Mouse (Mus musculus) embryonic facial prominence, embryonic 12.5 days (tissue): ENCODE measurements around the gene Eef2. TPM values are rescaled to one million over a fixed set of nuclear protein-coding genes. Genes with fewer than 3 reads are reported as not detected.

Experiments used
- ATAC-seq: fragments of 200-750 bp; cut with Nextera tagmentation; 2 replicates; pipeline ENCODE4 v1.8.0; 2017; ENCODE audit not compliant: insufficient number of reproducible peaks, insufficient read depth, low FRiP score, low TSS enrichment
- H3K27ac ChIP-seq: fragments of 300-500 bp; sonication (generic); 2 replicates; pipeline ENCODE4 v1.5.1; 2016; ENCODE audit warnings: mild to moderate bottlenecking
- H3K27me3 ChIP-seq: fragments of 300-500 bp; sonication (generic); 2 replicates; pipeline ENCODE4 v1.6.1; 2016; ENCODE audit warnings: mild to moderate bottlenecking, moderate library complexity
- H3K36me3 ChIP-seq: fragments of 300-500 bp; sonication (generic); 2 replicates; pipeline ENCODE4 v1.6.1; 2016; ENCODE audit warnings: mild to moderate bottlenecking
- H3K4me1 ChIP-seq: fragments of 300-500 bp; sonication (generic); 2 replicates; pipeline ENCODE4 v1.6.1; 2016
- H3K4me2 ChIP-seq: fragments of 300-500 bp; sonication (generic); replicated peaks from 2 replicates; pipeline ENCODE4 v1.6.1; 2016; ENCODE audit warnings: mild to moderate bottlenecking, moderate library complexity
- H3K4me3 ChIP-seq: fragments of 300-500 bp; sonication (generic); 2 replicates; pipeline ENCODE4 v1.5.1; 2016; ENCODE audit warnings: mild to moderate bottlenecking
- H3K9ac ChIP-seq: fragments of 300-500 bp; sonication (generic); 2 replicates; pipeline ENCODE4 v1.6.1; 2016; ENCODE audit warnings: mild to moderate bottlenecking, moderate library complexity
- H3K9me3 ChIP-seq: fragments of 300-500 bp; sonication (generic); 2 replicates; pipeline ENCODE4 v1.6.1; 2016; ENCODE audit warnings: mild to moderate bottlenecking, moderate library complexity
- WGBS: fragments of 180-500 bp; shearing (Covaris S2); methylation state at CpG from one replicate; pipeline ENCODE4 v1.1.7; 2016; 5-methylcytosine and 5-hydroxymethylcytosine counted together
- polyA plus RNA-seq: library from polyadenylated mRNA; unstranded; fragments of >200 nt; fragmentation: Nextera tagmentation; extraction: Ambion mirVana; gene quantifications from 2 replicates; pipeline ENCODE4 v1.2.1, GENCODE M21; 2016

The Eef2 gene
- polyA plus RNA-seq, 1 experiment from 2014 or later = 562 TPM

DNA sequence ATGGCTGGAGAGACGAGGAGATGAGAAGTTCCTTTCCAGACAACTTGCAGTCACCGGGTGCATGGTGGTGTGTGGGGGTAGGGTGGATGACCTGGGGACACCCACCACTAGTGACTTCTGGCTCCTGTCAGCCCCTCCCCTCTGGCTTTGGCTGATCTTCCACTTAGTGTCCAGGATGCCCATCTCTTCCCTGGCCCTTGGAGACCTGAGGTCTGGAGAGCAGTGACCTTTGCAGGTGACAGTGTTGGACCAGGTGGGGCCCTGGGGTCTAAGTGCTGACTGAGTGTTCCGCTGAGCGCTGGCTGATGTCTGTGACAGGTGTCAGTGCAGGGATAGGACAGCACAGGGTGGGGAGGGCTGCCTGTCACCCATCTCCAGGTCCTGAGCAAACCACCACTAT lies 18.9 kb downstream of the Eef2 start:
- no peak for ATAC-seq
- no peak overlapping the region for H3K4me3 ChIP-seq
- H3K4me2 ChIP-seq = 0 out of 2 replicates have a peak overlapping the region, but pooled peaks have one; percentile 1
- 65% methylated on average over 4 of the region's 4 CpGs for WGBS
- no peak overlapping the region for H3K27ac ChIP-seq
- H3K36me3 ChIP-seq = peaks cover 11% of the 10 kb centered on the region
- H3K9ac ChIP-seq = 0 out of 2 replicates have a peak overlapping the region, but pooled peaks have one; percentile 5
- H3K9me3 ChIP-seq = no peaks in the 10 kb centered on the region
- peaks cover 51% of the 10 kb centered on the region for H3K27me3 ChIP-seq
- H3K4me1 ChIP-seq = 0 out of 2 replicates have a peak, but pooled peaks cover 15% of the 10 kb centered on the region

DNA sequence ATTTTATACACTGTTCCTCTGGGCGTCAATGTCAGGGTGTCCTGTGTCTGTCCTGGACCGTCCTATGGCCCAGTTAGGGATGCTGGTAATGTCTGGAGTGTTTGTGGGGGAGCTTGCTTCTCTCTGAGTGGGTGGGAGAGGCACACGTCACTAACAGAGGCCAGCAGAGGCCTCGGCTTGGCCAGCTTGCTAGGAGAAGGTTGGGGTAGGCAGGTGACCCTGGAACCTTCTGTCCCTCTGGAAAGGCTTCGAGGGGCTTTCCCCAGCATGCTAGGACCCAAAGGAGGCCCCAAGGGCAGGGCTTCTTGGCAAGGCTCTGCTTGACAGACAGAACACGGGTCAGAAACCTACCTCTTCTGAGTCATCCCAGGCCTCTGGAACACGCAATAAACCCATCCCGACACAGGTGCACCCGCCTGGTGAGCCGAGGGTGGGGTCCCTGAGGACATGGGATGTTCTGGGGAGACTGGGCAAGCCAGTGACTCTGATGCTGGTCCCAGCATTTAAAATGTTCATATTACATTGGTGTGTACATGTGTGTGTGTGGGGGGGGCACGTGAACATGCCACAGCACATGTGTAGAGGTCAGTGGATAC lies 20.1 kb downstream of the Eef2 start:
- H3K27me3 ChIP-seq = peaks cover 51% of the 10 kb centered on the region
- no peaks in the 10 kb centered on the region for H3K36me3 ChIP-seq
- WGBS = 61% methylated on average over 11 of the region's 11 CpGs
- H3K4me3 ChIP-seq = no peak overlapping the region
- ATAC-seq = no peak
- H3K4me2 ChIP-seq = no peak overlapping the region
- H3K9ac ChIP-seq = no peak overlapping the region
- no peak overlapping the region for H3K27ac ChIP-seq
- H3K4me1 ChIP-seq = 0 out of 2 replicates have a peak, but pooled peaks cover 15% of the 10 kb centered on the region
- no peaks in the 10 kb centered on the region for H3K9me3 ChIP-seq

DNA sequence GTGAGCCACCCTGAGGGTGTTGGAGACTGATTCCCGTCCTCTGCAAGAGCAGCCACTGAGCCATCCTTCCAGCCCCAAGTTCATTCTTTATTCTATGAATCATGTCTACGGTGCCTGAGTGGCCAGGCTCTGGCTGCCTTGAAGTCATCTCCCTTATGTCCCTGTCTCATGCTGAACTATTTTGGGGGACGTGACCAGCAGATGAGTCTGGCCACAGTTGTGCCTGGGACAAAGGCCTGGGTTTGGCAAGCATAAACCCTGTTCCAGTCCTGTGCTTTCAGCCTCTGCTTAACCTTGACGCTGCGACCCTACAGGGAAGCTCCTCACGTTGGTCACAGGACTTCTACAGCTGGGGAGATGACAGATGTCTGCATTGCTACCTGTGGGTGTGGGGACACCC lies 20.9 kb downstream of the Eef2 start:
- Histone ChIP-seq H3K4me3 (no peak overlapping the region), H3K9me3 (no peaks in the 10 kb centered on the region), H3K4me1 (0 out of 2 replicates have a peak, but pooled peaks cover 12% of the 10 kb centered on the region), H3K4me2 (no peak overlapping the region), H3K27ac (no peak overlapping the region), H3K27me3 (peaks cover 51% of the 10 kb centered on the region), H3K36me3 (no peaks in the 10 kb centered on the region), H3K9ac (no peak overlapping the region)
- WGBS = 50% methylated on average over 6 of the region's 6 CpGs
- no peak for ATAC-seq

DNA sequence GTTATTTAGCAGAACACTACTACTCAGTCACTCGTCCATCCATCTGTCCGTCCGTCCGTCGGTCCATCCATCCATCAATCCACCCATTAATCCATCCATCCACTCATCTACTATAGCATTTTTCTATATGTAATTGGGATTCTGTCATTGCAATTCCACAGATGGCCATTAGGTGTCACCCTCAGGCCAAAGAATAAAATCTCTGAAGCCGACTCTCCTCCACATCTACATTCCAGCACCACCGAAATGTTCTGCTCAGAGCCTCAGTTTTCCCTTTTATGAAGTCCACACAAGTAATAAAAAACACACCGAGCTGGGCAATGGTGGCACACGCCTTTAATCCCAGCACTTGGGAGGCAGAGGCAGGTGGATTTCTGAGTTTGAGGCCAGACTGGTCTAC lies 21.8 kb downstream of the Eef2 start:
- Histone ChIP-seq H3K9me3 (no peaks in the 10 kb centered on the region), H3K36me3 (no peaks in the 10 kb centered on the region), H3K4me2 (no peak overlapping the region), H3K27ac (no peak overlapping the region), H3K4me3 (no peak overlapping the region), H3K4me1 (0 out of 2 replicates have a peak, but pooled peaks cover 9% of the 10 kb centered on the region), H3K9ac (no peak overlapping the region), H3K27me3 (peaks cover 46% of the 10 kb centered on the region)
- no peak for ATAC-seq
- 4% methylated on average over 9 of the region's 9 CpGs for WGBS

DNA sequence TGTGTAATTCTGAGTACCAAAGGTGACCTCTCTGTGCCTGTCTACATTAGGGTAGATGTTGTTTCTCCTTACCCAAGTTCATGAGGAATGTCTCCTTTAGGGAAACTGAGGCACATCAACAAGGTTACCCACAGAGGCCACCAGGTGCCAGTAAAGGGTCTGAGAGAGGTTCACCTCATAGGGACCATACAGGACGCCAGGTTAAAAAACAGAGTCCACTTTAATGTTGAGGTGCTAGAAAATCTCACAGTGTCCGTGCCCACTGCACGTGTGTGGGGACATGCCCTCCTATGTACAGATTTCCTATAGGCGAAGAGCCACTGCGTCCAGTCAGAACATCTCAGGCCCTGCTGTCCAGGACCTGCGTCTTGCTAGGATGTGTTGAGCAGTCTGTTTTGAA lies 22.6 kb downstream of the Eef2 start:
- Histone ChIP-seq H3K4me1 (0 out of 2 replicates have a peak, but pooled peaks cover 7% of the 10 kb centered on the region), H3K4me3 (no peak overlapping the region), H3K9ac (no peak overlapping the region), H3K27ac (no peak overlapping the region), H3K27me3 (peaks cover 41% of the 10 kb centered on the region), H3K9me3 (no peaks in the 10 kb centered on the region), H3K36me3 (no peaks in the 10 kb centered on the region), H3K4me2 (no peak overlapping the region)
- ATAC-seq = no peak
- 80% methylated on average over 6 of the region's 6 CpGs for whole genome bisulfite sequencing

DNA sequence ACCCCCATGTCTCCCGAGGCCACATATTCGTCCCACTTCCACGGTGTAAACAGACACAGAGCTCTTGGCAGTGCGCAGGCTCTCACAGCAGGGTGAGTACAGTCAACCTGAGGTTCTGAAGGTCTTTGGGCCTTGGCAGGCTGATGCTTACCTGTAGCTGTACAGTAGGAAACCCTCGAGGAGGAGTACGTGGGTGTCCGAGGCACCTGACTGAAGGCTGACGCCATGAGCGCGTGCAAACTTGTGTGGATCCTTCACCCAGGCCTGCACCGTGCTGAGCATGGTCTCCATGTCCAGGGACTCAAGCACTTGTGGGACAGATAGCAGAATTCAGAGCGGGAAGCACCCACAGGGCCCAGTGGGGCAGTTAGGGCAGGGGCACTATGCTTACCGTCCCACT lies 23.7 kb downstream of the Eef2 start:
- H3K9ac ChIP-seq = no peak overlapping the region

DNA sequence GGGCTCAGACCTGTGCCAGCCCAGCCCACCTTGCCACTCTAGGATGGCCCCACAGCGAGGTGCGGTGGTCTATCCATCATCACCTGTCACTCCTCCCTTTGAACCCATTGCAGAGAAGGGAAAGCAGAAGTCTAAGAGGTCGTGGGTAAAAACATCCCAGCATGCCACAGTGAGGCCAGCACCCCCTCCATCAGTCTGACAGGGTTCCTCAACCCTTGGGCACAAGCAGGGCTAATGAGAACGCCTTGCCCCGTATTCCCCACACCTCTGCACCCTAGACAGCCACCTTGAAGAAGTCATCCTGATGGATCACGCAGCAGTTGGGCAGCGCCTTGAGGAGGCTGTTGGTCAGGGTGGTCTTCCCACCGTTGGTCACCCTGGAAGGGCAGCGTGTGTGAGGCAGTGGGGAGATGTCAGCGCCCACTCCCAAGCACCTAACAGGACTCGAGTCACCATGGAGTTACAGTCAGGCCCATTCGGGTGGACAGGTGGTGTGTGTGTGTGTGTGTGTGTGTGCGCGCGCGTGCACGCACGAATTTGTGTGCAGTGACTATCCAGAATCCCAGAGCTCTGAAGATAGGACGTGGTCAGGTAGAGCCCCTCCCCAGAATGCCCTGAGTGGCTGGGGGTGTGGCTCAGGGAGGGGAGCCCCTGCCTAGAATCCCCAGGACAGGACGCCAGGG lies 24.3 kb downstream of the Eef2 start:
- ATAC-seq = no peak
- WGBS = 73% methylated on average over 20 of the region's 20 CpGs
- Histone ChIP-seq H3K27ac (no peak overlapping the region), H3K9me3 (no peaks in the 10 kb centered on the region), H3K4me2 (no peak overlapping the region), H3K9ac (no peak overlapping the region), H3K4me1 (no peaks in the 10 kb centered on the region), H3K4me3 (no peak overlapping the region), H3K27me3 (peaks cover 24% of the 10 kb centered on the region), H3K36me3 (no peaks in the 10 kb centered on the region)

More for the DNA sequence above, 23.7 kb downstream of the Eef2 start:
- no peak for ATAC-seq
- H3K4me1 ChIP-seq = no peaks in the 10 kb centered on the region
- no peak overlapping the region for H3K4me2 ChIP-seq
- WGBS = 84% methylated on average over 13 of the region's 13 CpGs
- H3K4me3 ChIP-seq = no peak overlapping the region
- no peaks in the 10 kb centered on the region for H3K9me3 ChIP-seq
- peaks cover 30% of the 10 kb centered on the region for H3K27me3 ChIP-seq
- no peak overlapping the region for H3K27ac ChIP-seq
- no peaks in the 10 kb centered on the region for H3K36me3 ChIP-seq

DNA sequence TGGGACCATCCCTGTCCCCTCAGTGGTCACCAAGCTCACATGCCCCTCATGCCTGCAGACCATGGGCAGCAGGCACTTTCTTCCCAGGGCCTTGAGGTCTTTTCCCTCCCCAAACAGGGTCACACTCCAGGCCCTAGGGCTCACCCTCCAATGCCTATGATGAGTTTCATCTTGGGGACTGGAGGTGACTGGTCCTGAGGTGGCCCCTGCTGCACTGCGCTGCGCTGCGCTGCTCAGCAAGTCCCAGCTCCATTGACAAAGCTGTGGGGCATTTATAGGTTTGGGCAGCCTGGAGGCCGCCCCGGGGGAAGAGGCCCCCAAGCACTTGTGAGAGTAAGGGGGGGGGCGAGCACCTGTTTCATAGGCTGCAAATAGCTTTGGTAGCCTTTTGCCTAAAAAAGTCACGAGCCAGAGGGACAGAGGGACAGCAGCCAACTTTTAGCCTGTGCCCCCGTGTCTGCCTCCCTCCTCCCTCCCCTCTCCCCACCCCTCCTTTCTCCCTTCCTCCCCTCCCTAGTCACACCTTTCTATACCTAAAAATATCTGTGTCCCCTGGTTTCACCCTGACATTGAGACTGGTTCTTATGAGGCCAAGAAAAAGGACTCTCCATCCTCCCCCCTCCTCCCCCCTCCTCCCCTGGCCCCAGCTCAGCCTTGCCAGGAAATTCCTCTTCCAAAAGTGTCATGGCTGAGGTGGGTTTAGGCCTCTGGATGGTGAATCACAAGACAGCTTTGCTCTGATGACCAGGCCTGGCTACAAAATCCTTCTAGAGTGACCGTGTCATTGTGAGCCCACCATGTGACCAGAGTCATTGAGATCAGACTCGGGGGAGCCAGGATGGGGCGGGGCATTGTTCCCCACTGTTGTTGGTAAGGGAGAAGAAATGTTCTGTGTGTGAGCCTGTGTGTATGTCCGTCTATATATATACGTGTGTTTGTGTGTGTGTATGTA lies 25.7 kb downstream of the Eef2 start, which contains the start of gene Nmrk2:
TSS of gene Nmrk2 (minus strand) at position 245 of the 952 bp plus-strand sequence.
- WGBS = 52% methylated on average over 13 of the region's 13 CpGs
- H3K4me1 ChIP-seq = no peaks in the 10 kb centered on the region
- no peak within 1 kb of the TSS for H3K9ac ChIP-seq
- H3K36me3 ChIP-seq = no peaks in the 10 kb centered on the region
- no peaks in the 10 kb centered on the region for H3K9me3 ChIP-seq
- ATAC-seq = no peak
- peaks cover 10% of the 10 kb centered on the region for H3K27me3 ChIP-seq
- H3K4me3 ChIP-seq = no peak within 1 kb of the TSS
- no peak within 1 kb of the TSS for H3K4me2 ChIP-seq
- no peak within 1 kb of the TSS for H3K27ac ChIP-seq

DNA sequence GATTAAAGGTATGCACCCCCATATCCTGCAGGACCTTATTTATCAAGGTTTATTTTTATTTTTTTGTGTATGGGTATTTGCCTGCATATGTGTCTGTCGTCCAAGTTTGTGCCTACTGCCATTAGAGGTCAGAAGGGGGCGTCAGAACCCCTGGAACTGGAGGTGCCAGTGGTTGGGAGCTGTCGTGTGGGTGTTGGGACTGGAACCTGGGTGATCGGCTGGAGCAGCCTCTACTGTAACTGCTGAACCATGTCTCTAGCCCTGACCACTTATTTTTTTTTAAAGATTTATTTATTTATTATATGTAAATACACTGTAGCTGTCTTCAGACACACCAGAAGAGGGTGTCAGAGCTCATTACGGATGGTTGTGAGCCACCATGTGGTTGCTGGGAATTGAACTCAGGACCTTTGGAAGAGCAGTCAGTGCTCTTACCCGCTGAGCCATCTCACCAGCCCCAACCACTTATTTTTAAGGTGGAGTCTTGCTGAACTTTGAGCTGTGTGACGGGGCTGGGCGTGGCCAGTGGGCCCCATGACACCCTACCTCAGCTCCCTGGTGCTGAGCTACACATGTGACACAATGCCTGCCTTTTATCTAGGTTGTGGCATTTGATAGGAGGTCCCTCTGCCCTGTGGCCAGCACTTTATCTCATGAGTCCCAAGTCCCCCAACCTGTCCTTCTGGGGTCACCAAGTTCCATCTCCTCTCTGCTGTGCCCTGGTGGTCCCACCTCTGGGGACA lies 26.7 kb downstream of the Eef2 start:
- Histone ChIP-seq H3K36me3 (no peaks in the 10 kb centered on the region), H3K4me2 (no peak overlapping the region), H3K27me3 (0 out of 2 replicates have a peak, but pooled peaks cover 5% of the 10 kb centered on the region), H3K9me3 (no peaks in the 10 kb centered on the region), H3K4me3 (no peak overlapping the region), H3K4me1 (no peaks in the 10 kb centered on the region), H3K9ac (no peak overlapping the region), H3K27ac (no peak overlapping the region)
- no peak for ATAC-seq
- 64% methylated on average over 8 of the region's 8 CpGs for WGBS

DNA sequence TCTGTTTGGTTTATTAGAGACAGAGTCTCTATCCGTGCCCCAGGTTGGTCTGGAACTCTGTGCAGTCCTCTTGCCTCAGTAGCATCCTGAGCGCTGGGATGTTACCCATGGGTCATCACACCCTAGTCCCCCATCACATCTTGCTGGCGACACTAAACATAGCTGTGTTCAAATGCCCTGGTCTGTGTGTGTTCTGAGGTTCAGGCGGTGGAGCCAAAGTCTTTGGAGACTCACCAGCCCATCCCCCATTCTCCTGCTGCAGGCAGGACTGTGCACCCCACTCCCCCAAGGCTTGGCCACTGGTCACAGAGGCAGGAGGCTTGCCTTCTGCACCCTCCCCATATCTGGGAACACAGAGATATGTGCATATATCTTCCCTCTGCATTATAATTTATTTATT lies 27.7 kb downstream of the Eef2 start:
- 67% methylated on average over 4 of the region's 4 CpGs for WGBS
- no peak for ATAC-seq
- H3K9me3 ChIP-seq = no peaks in the 10 kb centered on the region
- H3K27me3 ChIP-seq = 0 out of 2 replicates have a peak, but pooled peaks cover 2% of the 10 kb centered on the region
- H3K36me3 ChIP-seq = no peaks in the 10 kb centered on the region
- H3K27ac ChIP-seq = no peak overlapping the region
- H3K4me2 ChIP-seq = no peak overlapping the region
- no peak overlapping the region; the same call in 1 of the 2 replicates for H3K9ac ChIP-seq
- H3K4me3 ChIP-seq = no peak overlapping the region
- H3K4me1 ChIP-seq = no peaks in the 10 kb centered on the region

DNA sequence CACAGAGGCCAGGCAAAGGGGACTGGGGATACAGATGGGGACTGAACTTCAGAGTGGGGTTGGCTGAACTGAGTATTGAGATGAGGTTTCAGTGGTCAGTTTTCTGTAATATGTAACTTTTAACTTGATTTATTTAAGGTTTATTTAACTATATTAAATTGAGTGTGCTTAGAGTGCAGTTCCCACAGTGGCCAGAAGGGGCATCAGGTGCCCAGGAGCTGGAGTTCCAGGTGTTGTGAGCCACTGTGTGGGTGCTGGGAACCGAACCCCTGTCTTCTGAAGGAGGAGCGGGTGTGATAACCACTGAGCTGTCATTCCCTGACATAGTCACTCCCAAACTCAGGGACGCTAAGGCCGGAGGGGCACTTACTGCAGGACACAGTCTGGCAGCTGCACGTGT lies 33.7 kb downstream of the Eef2 start:
- 92% methylated on average over 5 of the region's 5 CpGs for WGBS
- ATAC-seq = no peak
- Histone ChIP-seq H3K4me1 (no peaks in the 10 kb centered on the region), H3K4me2 (no peak overlapping the region), H3K9me3 (peaks cover 3% of the 10 kb centered on the region; the same call in 1 of the 2 replicates), H3K36me3 (no peaks in the 10 kb centered on the region), H3K27ac (no peak overlapping the region), H3K9ac (no peak overlapping the region), H3K4me3 (no peak overlapping the region), H3K27me3 (no peaks in the 10 kb centered on the region)
